ENCODE assay signal across 9 mouse cellular contexts in the genomic region with DNA sequence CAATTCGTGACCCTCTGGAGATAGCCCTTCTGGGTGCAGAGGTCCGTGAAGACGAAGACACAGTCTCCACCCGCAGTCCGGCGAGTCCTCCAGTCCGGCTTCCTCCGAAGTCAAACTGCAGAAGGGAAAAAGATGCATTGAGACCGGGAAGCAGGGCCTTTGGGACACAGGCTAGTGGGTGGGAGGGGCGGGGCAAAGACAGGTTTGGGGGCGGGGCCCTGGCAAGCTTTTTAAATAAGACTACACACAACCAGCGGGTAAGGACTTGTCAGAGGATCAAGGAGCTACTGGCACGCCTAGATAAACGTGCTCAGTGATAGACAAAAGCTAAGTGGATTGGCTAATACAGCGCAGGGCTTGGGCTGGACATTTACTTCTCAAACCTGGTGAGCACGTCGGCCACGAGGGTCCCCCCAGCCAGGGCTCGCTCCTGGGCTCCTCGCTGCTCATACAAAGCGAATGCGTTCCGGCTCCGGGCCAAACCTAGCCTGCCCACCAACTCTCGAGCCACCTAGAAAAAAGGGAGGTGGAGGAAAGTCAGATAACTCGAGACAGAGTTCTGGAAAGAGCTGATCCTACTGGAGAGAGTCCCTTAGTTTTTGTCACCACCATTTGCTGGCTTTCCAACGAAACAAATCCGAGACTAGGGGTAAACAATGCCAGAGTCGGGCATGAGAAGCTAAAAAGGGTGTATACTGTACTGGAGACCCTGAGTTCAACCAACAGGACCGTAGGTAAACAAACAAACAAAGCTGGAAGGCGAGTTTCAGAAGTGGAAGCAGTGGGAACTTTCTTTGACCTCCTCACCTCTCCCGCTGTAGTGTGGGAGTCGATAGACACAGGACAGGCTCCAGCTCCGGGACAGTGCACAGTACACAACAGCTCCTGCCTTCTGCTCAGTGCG. TPM values are rescaled to one million over a fixed set of nuclear protein-coding genes. Genes with fewer than 3 reads are reported as not detected.
DNase-seq lines count a peak whose midpoint lies in the region; ATAC-seq lines count a peak whose summit lies in the region.
"Had no signal": no experiment of that assay in that cellular context is flagged by ENCODE, and none has a peak within 500 bp of the region (broad histone marks: within the 10 kb centered on the region; RNA-seq: fewer than 3 reads in every experiment).

No protein-coding gene starts in this region.

- H3K9me3 ChIP-seq in lung, embryonic 15.5 days: no peaks in the 10 kb centered on the region
- H3K9me3 ChIP-seq in hindbrain, embryonic 15.5 days: no peaks in the 10 kb centered on the region
- no peaks in the 10 kb centered on the region for H3K9me3 ChIP-seq in neural tube, embryonic 13.5 days

- WGBS in lung, embryonic 15.5 days: 37% methylated on average over 35 of the region's 35 CpGs
- WGBS in hindbrain, embryonic 15.5 days: 28% methylated on average over 35 of the region's 35 CpGs
- 16% methylated on average over 35 of the region's 35 CpGs for WGBS in neural tube, embryonic 13.5 days

- peaks cover 56% of the 10 kb centered on the region for H3K4me1 ChIP-seq in lung, embryonic 15.5 days
- peaks cover 23% of the 10 kb centered on the region for H3K4me1 ChIP-seq in hindbrain, embryonic 15.5 days (replicated peaks)
- H3K4me1 ChIP-seq in neural tube, embryonic 13.5 days (replicated peaks): peaks cover 35% of the 10 kb centered on the region

- H3K4me3 ChIP-seq in lung, embryonic 15.5 days: no peak overlapping the region
- H3K4me3 ChIP-seq in hindbrain, embryonic 15.5 days: no peak overlapping the region
- no peak overlapping the region for H3K4me3 ChIP-seq in neural tube, embryonic 13.5 days

- peaks cover 29% of the 10 kb centered on the region for H3K27me3 ChIP-seq in lung, embryonic 15.5 days
- H3K27me3 ChIP-seq in hindbrain, embryonic 15.5 days: peaks cover 62% of the 10 kb centered on the region
- H3K27me3 ChIP-seq in neural tube, embryonic 13.5 days: peaks cover 89% of the 10 kb centered on the region

- peak overlapping the region; percentile 38; the same call in 1 of the 2 replicates for H3K27ac ChIP-seq in lung, embryonic 15.5 days
- H3K27ac ChIP-seq in hindbrain, embryonic 15.5 days (replicated peaks): no peak overlapping the region
- no peak overlapping the region for H3K27ac ChIP-seq in neural tube, embryonic 13.5 days (replicated peaks)
- H3K27ac ChIP-seq: macrophage had no signal

- H3K9ac ChIP-seq in lung, embryonic 15.5 days: no peak overlapping the region
- no peak overlapping the region for H3K9ac ChIP-seq in hindbrain, embryonic 15.5 days
- peak overlapping the region; percentile 27; the same call in 1 of the 2 replicates for H3K9ac ChIP-seq in neural tube, embryonic 13.5 days

- H3K4me2 ChIP-seq in lung, embryonic 15.5 days: peak overlapping the region; percentile 26; the same call in 1 of the 2 replicates
- peak overlapping the region; percentile 44 for H3K4me2 ChIP-seq in hindbrain, embryonic 15.5 days
- no peak overlapping the region for H3K4me2 ChIP-seq in neural tube, embryonic 13.5 days

- peak; percentile 40 for DNase-seq in CD4-positive, CD25-positive, alpha-beta regulatory T cell, adult 2 months (ENCODE audit: low read depth, low spot score)
- DNase-seq in lung, postnatal 25 days (ENCODE audit: low spot score): no peak
- DNase-seq in c-Kit-positive CD71-positive TER-119-positive erythroid progenitor cells, embryonic 14.5 days (ENCODE audit: low spot score): no peak
- DNase-seq in frontal cortex, adult 2 months (ENCODE audit: extremely low spot score in 1 of 2, low spot score in 1 of 2): no peak

- peaks cover 59% of the 10 kb centered on the region for H3K36me3 ChIP-seq in lung, embryonic 15.5 days
- peaks cover 28% of the 10 kb centered on the region for H3K36me3 ChIP-seq in hindbrain, embryonic 15.5 days
- peaks cover 62% of the 10 kb centered on the region for H3K36me3 ChIP-seq in neural tube, embryonic 13.5 days

- ATAC-seq in CD4-positive, CD25-positive, alpha-beta regulatory T cell, adult 4 months: no peak
- ATAC-seq in lung, embryonic 15.5 days (ENCODE audit: borderline replicate concordance, extremely low read depth, low FRiP score, low TSS enrichment): no peak
- no peak for ATAC-seq in hindbrain, embryonic 15.5 days (ENCODE audit: low FRiP score, low read depth)
- no peak for ATAC-seq in neural tube, embryonic 13.5 days (ENCODE audit: low read depth)

RNA-seq across cellular contexts. Expression of a gene that starts 5.4 kb away (rescaled TPM):
- polyA plus RNA-seq in CD4-positive, CD25-positive, alpha-beta regulatory T cell, adult 4 months (2017; shearing (Covaris generic)): under 1 TPM in 1 of 2 experiments, not detected in 1; 0.17 TPM
- 1.1 and 1.4 TPM in 2 replicates for polyA plus RNA-seq in lung, embryonic 15.5 days (2015; fragmentation: Nextera tagmentation; extraction: Ambion mirVana)
- polyA plus RNA-seq in hindbrain, embryonic 15.5 days (2015; fragmentation: Nextera tagmentation; extraction: Ambion mirVana): 7.5 and 8.0 TPM in 2 replicates
- 4.6 and 5.1 TPM in 2 replicates for polyA plus RNA-seq in neural tube, embryonic 13.5 days (2015; fragmentation: Nextera tagmentation; extraction: Ambion mirVana)
- 65.8 TPM in 2 replicates for polyA plus RNA-seq in frontal cortex, adult 2 months (2012; rRNA removed)

RNA-seq across cellular contexts. Expression of a gene that starts 6.2 kb away (rescaled TPM):
- not detected for polyA plus RNA-seq in CD4-positive, CD25-positive, alpha-beta regulatory T cell, adult 4 months (2017; shearing (Covaris generic))
- polyA plus RNA-seq in lung, embryonic 15.5 days (2015; fragmentation: Nextera tagmentation; extraction: Ambion mirVana): 19.8 and 19.9 TPM in 2 replicates
- polyA plus RNA-seq in hindbrain, embryonic 15.5 days (2015; fragmentation: Nextera tagmentation; extraction: Ambion mirVana): 9.5 and 11.8 TPM in 2 replicates
- polyA plus RNA-seq in neural tube, embryonic 13.5 days (2015; fragmentation: Nextera tagmentation; extraction: Ambion mirVana): 10.3 and 13.0 TPM in 2 replicates
- 15.8 and 17.9 TPM in 2 replicates for polyA plus RNA-seq in frontal cortex, adult 2 months (2012; rRNA removed)

RNA-seq across cellular contexts. Expression of a gene that starts 9.2 kb away (rescaled TPM):
- polyA plus RNA-seq in CD4-positive, CD25-positive, alpha-beta regulatory T cell, adult 4 months (2017; shearing (Covaris generic)): 1 to 10 TPM; 1.4 to 3.5 TPM
- 3.5 and 3.6 TPM in 2 replicates for polyA plus RNA-seq in lung, embryonic 15.5 days (2015; fragmentation: Nextera tagmentation; extraction: Ambion mirVana)
- polyA plus RNA-seq in hindbrain, embryonic 15.5 days (2015; fragmentation: Nextera tagmentation; extraction: Ambion mirVana): 48.0 and 53.1 TPM in 2 replicates
- 35.5 and 38.9 TPM in 2 replicates for polyA plus RNA-seq in neural tube, embryonic 13.5 days (2015; fragmentation: Nextera tagmentation; extraction: Ambion mirVana)
- polyA plus RNA-seq in frontal cortex, adult 2 months (2012; rRNA removed): 56.4 and 58.0 TPM in 2 replicates

RNA-seq across cellular contexts. Expression of a gene that starts 10.3 kb away (rescaled TPM):
- polyA plus RNA-seq in CD4-positive, CD25-positive, alpha-beta regulatory T cell, adult 4 months (2017; shearing (Covaris generic)): 1 to 10 TPM in 1 of 2 experiments, under 1 TPM in 1; 0.36 to 2.0 TPM
- 0.24 and 0.55 TPM in 2 replicates for polyA plus RNA-seq in lung, embryonic 15.5 days (2015; fragmentation: Nextera tagmentation; extraction: Ambion mirVana)
- 0.63 and 0.70 TPM in 2 replicates for polyA plus RNA-seq in hindbrain, embryonic 15.5 days (2015; fragmentation: Nextera tagmentation; extraction: Ambion mirVana)
- 0.40 and 0.91 TPM in 2 replicates for polyA plus RNA-seq in neural tube, embryonic 13.5 days (2015; fragmentation: Nextera tagmentation; extraction: Ambion mirVana)
- polyA plus RNA-seq in frontal cortex, adult 2 months (2012; rRNA removed): 0.36 and 0.42 TPM in 2 replicates
- polyA plus RNA-seq: macrophage had no signal

RNA-seq across cellular contexts. Expression of a gene that starts 45.2 kb away (rescaled TPM):
- 10 to 100 TPM; 24.9 to 34.0 TPM for polyA plus RNA-seq in CD4-positive, CD25-positive, alpha-beta regulatory T cell, adult 4 months (2017; shearing (Covaris generic))
- polyA plus RNA-seq in lung, embryonic 15.5 days (2015; fragmentation: Nextera tagmentation; extraction: Ambion mirVana): 89.6 and 90.6 TPM in 2 replicates
- polyA plus RNA-seq in hindbrain, embryonic 15.5 days (2015; fragmentation: Nextera tagmentation; extraction: Ambion mirVana): 78.0 and 79.8 TPM in 2 replicates
- polyA plus RNA-seq in neural tube, embryonic 13.5 days (2015; fragmentation: Nextera tagmentation; extraction: Ambion mirVana): 77.7 and 78.9 TPM in 2 replicates
- polyA plus RNA-seq in frontal cortex, adult 2 months (2012; rRNA removed): 21.5 and 24.7 TPM in 2 replicates

Comparison
In these comparisons a context has a peak if more than half of its experiments do, and no peak if none do; other contexts are left out.
1. RNA of a gene that starts 6.2 kb away (polyA plus RNA-seq): 19.8 to 19.9 TPM in lung, embryonic 15.5 days, 15.8 to 17.9 TPM in frontal cortex, adult 2 months, 10.3 to 13.0 TPM in neural tube, embryonic 13.5 days and 9.5 to 11.8 TPM in hindbrain, embryonic 15.5 days; not detected in CD4-positive, CD25-positive, alpha-beta regulatory T cell, adult 4 months; every median in the first group is over 10 times any median in the second.